Mouse (Mus musculus): Measurements from ENCODE around the gene Cenpk. TPM values are rescaled to one million over a fixed set of nuclear protein-coding genes. Genes with fewer than 3 reads are reported as not detected.
"Not testable (repeated sequence)": the region's sequence is repeated elsewhere in the genome, so short reads cannot be mapped to it uniquely, and the experiment has no call there.

Cenpk gene
- 53.4 and 63.7 TPM in 2 replicates for polyA plus RNA-seq (2014; fragmentation: Nextera tagmentation; extraction: Ambion mirVana)

- WGBS = under 1% methylated on average over 55 of the region's 55 CpGs
- H3K4me3 ChIP-seq (ENCODE audit: low read depth, low read length) = peak within 1 kb of the TSS; percentile 88
- ATAC-seq (replicated peaks; ENCODE audit: low FRiP score, low TSS enrichment, low read depth) (peak; percentile 99), DNase-seq (ENCODE audit: low spot score) (peak; percentile 99)
- H3K9me3 ChIP-seq (ENCODE audit: control insufficient read depth, low read length) = no peaks in the 10 kb centered on the region
- H3K4me2 ChIP-seq (ENCODE audit: low read length) = peak within 1 kb of the TSS; percentile 81
- H3K4me1 ChIP-seq (replicated peaks; ENCODE audit: control insufficient read depth, insufficient read depth, low read length) = peaks cover 10% of the 10 kb centered on the region
- H3K27ac ChIP-seq (ENCODE audit: low read depth) = peak within 1 kb of the TSS; percentile 94
- H3K36me3 ChIP-seq (ENCODE audit: control insufficient read depth, insufficient read depth, low read length) = peaks cover 17% of the 10 kb centered on the region
- H3K27me3 ChIP-seq (replicated peaks; ENCODE audit: control insufficient read depth, insufficient read depth, low read length) = no peaks in the 10 kb centered on the region
- peak within 1 kb of the TSS; percentile 90 for H3K9ac ChIP-seq (ENCODE audit: low read length)
These were observed at the start of gene Cenpk, which contains the start of gene Ppwd1 for GRCm38 (mm10) chr13:104228384-104229066. Gene Cenpk (plus strand): TSS chr13:104228611. Gene Ppwd1 (minus strand): TSS chr13:104228843.

- ATAC-seq (replicated peaks; ENCODE audit: low FRiP score, low TSS enrichment, low read depth) = peak; percentile 97
- peak; percentile 91 for DNase-seq (ENCODE audit: low spot score)
- H3K36me3 ChIP-seq (ENCODE audit: control insufficient read depth, insufficient read depth, low read length) = peaks cover 16% of the 10 kb centered on the region
- H3K9me3 ChIP-seq (ENCODE audit: control insufficient read depth, low read length) = no peaks in the 10 kb centered on the region
- peaks cover 14% of the 10 kb centered on the region for H3K4me1 ChIP-seq (replicated peaks; ENCODE audit: control insufficient read depth, insufficient read depth, low read length)
- under 1% methylated on average over 38 of the region's 38 CpGs for WGBS
- H3K27ac ChIP-seq (ENCODE audit: low read depth) = peak within 1 kb of the TSS; percentile 79
- peak within 1 kb of the TSS; percentile 73 for H3K4me3 ChIP-seq (ENCODE audit: low read depth, low read length)
- H3K27me3 ChIP-seq (replicated peaks; ENCODE audit: control insufficient read depth, insufficient read depth, low read length) = no peaks in the 10 kb centered on the region
- peak within 1 kb of the TSS; percentile 74 for H3K4me2 ChIP-seq (ENCODE audit: low read length)
- H3K9ac ChIP-seq (ENCODE audit: low read length) = peak within 1 kb of the TSS; percentile 77
These were observed 49.7 kb upstream of the Cenpk start, which contains the start of gene Trim23 for GRCm38 (mm10) chr13:104178650-104179121. Gene Trim23 (plus strand): TSS chr13:104178797.

GRCm38 (mm10) chr13:104179176-104179888, 49.1 kb upstream of the Cenpk start:
- peak overlapping the region; percentile 64 for H3K4me2 ChIP-seq (ENCODE audit: low read length)
- peak overlapping the region; percentile 73 for H3K4me3 ChIP-seq (ENCODE audit: low read depth, low read length)
- H3K9me3 ChIP-seq (ENCODE audit: control insufficient read depth, low read length) = no peaks in the 10 kb centered on the region
- DNase-seq (ENCODE audit: low spot score) (no peak), ATAC-seq (replicated peaks; ENCODE audit: low FRiP score, low TSS enrichment, low read depth) (no peak)
- peak overlapping the region; percentile 77 for H3K9ac ChIP-seq (ENCODE audit: low read length)
- H3K27me3 ChIP-seq (replicated peaks; ENCODE audit: control insufficient read depth, insufficient read depth, low read length) = no peaks in the 10 kb centered on the region
- H3K4me1 ChIP-seq (replicated peaks; ENCODE audit: control insufficient read depth, insufficient read depth, low read length) = peaks cover 14% of the 10 kb centered on the region
- peaks cover 23% of the 10 kb centered on the region for H3K36me3 ChIP-seq (ENCODE audit: control insufficient read depth, insufficient read depth, low read length)
- 19% methylated on average over 13 of the region's 13 CpGs for WGBS
- no peak overlapping the region for H3K27ac ChIP-seq (ENCODE audit: low read depth)

GRCm38 (mm10) chr13:104187357-104187756, 41.1 kb upstream of the Cenpk start:
- no peaks in the 10 kb centered on the region for H3K27me3 ChIP-seq (replicated peaks; ENCODE audit: control insufficient read depth, insufficient read depth, low read length)
- no peak overlapping the region for H3K4me2 ChIP-seq (ENCODE audit: low read length)
- DNase-seq (ENCODE audit: low spot score) (no peak), ATAC-seq (replicated peaks; ENCODE audit: low FRiP score, low TSS enrichment, low read depth) (no peak)
- 84% methylated on average over 4 of the region's 4 CpGs for WGBS
- H3K9me3 ChIP-seq (ENCODE audit: control insufficient read depth, low read length) = no peaks in the 10 kb centered on the region
- H3K4me1 ChIP-seq (replicated peaks; ENCODE audit: control insufficient read depth, insufficient read depth, low read length) = no peaks in the 10 kb centered on the region
- no peak overlapping the region for H3K4me3 ChIP-seq (ENCODE audit: low read depth, low read length)
- peaks cover 63% of the 10 kb centered on the region for H3K36me3 ChIP-seq (ENCODE audit: control insufficient read depth, insufficient read depth, low read length)
- no peak overlapping the region for H3K27ac ChIP-seq (ENCODE audit: low read depth)
- no peak overlapping the region for H3K9ac ChIP-seq (ENCODE audit: low read length)

- peaks cover 46% of the 10 kb centered on the region for H3K36me3 ChIP-seq (ENCODE audit: control insufficient read depth, insufficient read depth, low read length)
- H3K27ac ChIP-seq (ENCODE audit: low read depth) = not testable (repeated sequence)
These were observed 32.5 kb upstream of the Cenpk start for GRCm38 (mm10) chr13:104195891-104196290.

GRCm38 (mm10) chr13:104204313-104204712, 24.1 kb upstream of the Cenpk start:
- peaks cover 63% of the 10 kb centered on the region for H3K36me3 ChIP-seq (ENCODE audit: control insufficient read depth, insufficient read depth, low read length)
- H3K4me2 ChIP-seq (ENCODE audit: low read length) = no peak overlapping the region
- no peaks in the 10 kb centered on the region for H3K9me3 ChIP-seq (ENCODE audit: control insufficient read depth, low read length)
- H3K4me3 ChIP-seq (ENCODE audit: low read depth, low read length) = no peak overlapping the region
- ATAC-seq (replicated peaks; ENCODE audit: low FRiP score, low TSS enrichment, low read depth) = no peak
- no peaks in the 10 kb centered on the region for H3K4me1 ChIP-seq (replicated peaks; ENCODE audit: control insufficient read depth, insufficient read depth, low read length)
- no peak overlapping the region for H3K9ac ChIP-seq (ENCODE audit: low read length)
- 58% methylated on average over 1 of the region's 1 CpGs for WGBS
- DNase-seq (ENCODE audit: low spot score) = no peak
- H3K27ac ChIP-seq (ENCODE audit: low read depth) = no peak overlapping the region
- H3K27me3 ChIP-seq (replicated peaks; ENCODE audit: control insufficient read depth, insufficient read depth, low read length) = no peaks in the 10 kb centered on the region

More at GRCm38 (mm10) chr13:104195891-104196290, 32.5 kb upstream of the Cenpk start:
- not testable (repeated sequence) for H3K9ac ChIP-seq (ENCODE audit: low read length); H3K4me3 ChIP-seq (ENCODE audit: low read depth, low read length); ATAC-seq (replicated peaks; ENCODE audit: low FRiP score, low TSS enrichment, low read depth); H3K4me1 ChIP-seq (replicated peaks; ENCODE audit: control insufficient read depth, insufficient read depth, low read length); H3K9me3 ChIP-seq (ENCODE audit: control insufficient read depth, low read length); H3K27me3 ChIP-seq (replicated peaks; ENCODE audit: control insufficient read depth, insufficient read depth, low read length); DNase-seq (ENCODE audit: low spot score); H3K4me2 ChIP-seq (ENCODE audit: low read length)

GRCm38 (mm10) chr13:104227478-104227877, 933 bp upstream of the Cenpk start:
- H3K4me2 ChIP-seq (ENCODE audit: low read length) = peak overlapping the region; percentile 81
- peaks cover 10% of the 10 kb centered on the region for H3K4me1 ChIP-seq (replicated peaks; ENCODE audit: control insufficient read depth, insufficient read depth, low read length)
- DNase-seq (ENCODE audit: low spot score) = no peak
- H3K27me3 ChIP-seq (replicated peaks; ENCODE audit: control insufficient read depth, insufficient read depth, low read length) = no peaks in the 10 kb centered on the region
- 53% methylated on average over 3 of the region's 3 CpGs for WGBS
- H3K27ac ChIP-seq (ENCODE audit: low read depth) = no peak overlapping the region
- H3K36me3 ChIP-seq (ENCODE audit: control insufficient read depth, insufficient read depth, low read length) = peaks cover 10% of the 10 kb centered on the region
- no peak for ATAC-seq (replicated peaks; ENCODE audit: low FRiP score, low TSS enrichment, low read depth)
- peak overlapping the region; percentile 88 for H3K4me3 ChIP-seq (ENCODE audit: low read depth, low read length)
- no peaks in the 10 kb centered on the region for H3K9me3 ChIP-seq (ENCODE audit: control insufficient read depth, low read length)
- H3K9ac ChIP-seq (ENCODE audit: low read length) = peak overlapping the region; percentile 90

- H3K36me3 ChIP-seq (ENCODE audit: control insufficient read depth, insufficient read depth, low read length) = peaks cover 13% of the 10 kb centered on the region
- ATAC-seq (replicated peaks; ENCODE audit: low FRiP score, low TSS enrichment, low read depth) = peak; percentile 59
- H3K27ac ChIP-seq (ENCODE audit: low read depth) = peak overlapping the region; percentile 94; the same call in 1 of the 2 replicates
- H3K9me3 ChIP-seq (ENCODE audit: control insufficient read depth, low read length) = no peaks in the 10 kb centered on the region
- peaks cover 10% of the 10 kb centered on the region for H3K4me1 ChIP-seq (replicated peaks; ENCODE audit: control insufficient read depth, insufficient read depth, low read length)
- 5% methylated on average over 15 of the region's 15 CpGs for WGBS
- no peaks in the 10 kb centered on the region for H3K27me3 ChIP-seq (replicated peaks; ENCODE audit: control insufficient read depth, insufficient read depth, low read length)
- peak overlapping the region; percentile 90 for H3K9ac ChIP-seq (ENCODE audit: low read length)
- peak overlapping the region; percentile 88 for H3K4me3 ChIP-seq (ENCODE audit: low read depth, low read length)
- H3K4me2 ChIP-seq (ENCODE audit: low read length) = peak overlapping the region; percentile 81
- DNase-seq (ENCODE audit: low spot score) = no peak
These were observed 770 bp downstream of the Cenpk start for GRCm38 (mm10) chr13:104229181-104229580.
